Mouse (Mus musculus) fat pad, adult 2 months (tissue): ENCODE data around the gene Grk4.
"Not testable (repeated sequence)": the region's sequence is repeated elsewhere in the genome, so short reads cannot be mapped to it uniquely, and the experiment has no call there.

Source experiments
- DNase-seq: peaks from one replicate; pipeline ENCODE4 v3.0.0-alpha.2; 2011; ENCODE audit warnings: low read depth, low spot score; ENCODE audit errors: extremely low read depth

Gene Grk4

DNA sequence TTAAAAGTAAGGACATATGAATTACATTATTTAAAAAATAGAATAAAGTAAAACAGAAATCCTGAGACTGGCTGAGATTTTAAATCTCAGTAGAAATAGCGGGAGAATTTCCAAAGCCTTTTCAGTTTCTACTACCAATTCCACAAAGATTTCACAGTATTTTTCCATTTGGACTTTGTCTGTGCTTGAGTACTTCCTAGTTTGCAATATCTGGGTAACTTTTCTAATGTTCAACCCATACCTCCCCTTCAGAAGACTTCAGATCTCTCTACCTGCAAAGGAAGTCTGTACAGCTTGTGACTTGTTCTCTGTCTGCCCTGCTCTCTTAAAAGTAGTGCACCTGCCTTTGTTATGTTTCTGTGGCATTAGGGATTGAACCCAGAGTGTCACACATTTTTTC, 48.3 kb downstream of the Grk4 start:
- no peak for DNase-seq

DNA sequence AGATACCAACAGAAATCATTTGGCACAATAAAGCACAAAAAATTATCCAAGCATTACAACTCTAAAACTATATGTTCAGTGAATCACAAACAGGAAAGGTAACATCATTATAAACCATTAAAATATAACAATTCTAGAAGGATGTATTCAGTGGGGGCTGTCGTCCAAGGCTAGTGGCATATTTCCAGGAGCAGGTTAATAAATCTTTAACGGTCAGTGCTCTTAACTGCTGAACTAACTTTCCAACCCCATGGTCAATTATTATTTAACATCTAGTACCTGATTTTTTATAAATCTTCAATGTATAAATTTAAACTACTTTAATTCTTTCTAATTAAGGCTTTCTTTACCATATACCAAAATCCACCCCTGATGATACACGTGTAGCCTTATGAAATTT, 54.2 kb downstream of the Grk4 start:
- DNase-seq, result not testable (repeated sequence)

DNA sequence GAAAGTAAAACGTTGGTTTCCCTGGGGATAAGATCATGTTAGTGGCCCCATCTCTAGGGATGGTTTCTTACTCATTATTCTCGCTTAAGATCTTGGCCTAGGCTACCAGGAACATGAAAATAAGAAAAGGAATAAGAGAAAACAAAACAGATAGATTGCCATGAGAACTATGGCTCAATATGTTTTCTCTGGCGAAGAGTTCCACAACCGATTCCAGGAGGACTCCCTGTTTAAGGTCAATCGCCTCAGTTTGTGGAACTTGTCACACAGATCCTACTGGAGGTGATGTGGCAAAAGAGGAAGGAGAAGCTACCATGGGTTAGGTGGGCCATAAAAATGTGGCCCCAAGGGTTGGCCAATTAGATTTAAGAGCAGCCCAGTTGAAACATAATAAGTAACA, 54.6 kb downstream of the Grk4 start:
- DNase-seq, result peak; percentile 28

DNA sequence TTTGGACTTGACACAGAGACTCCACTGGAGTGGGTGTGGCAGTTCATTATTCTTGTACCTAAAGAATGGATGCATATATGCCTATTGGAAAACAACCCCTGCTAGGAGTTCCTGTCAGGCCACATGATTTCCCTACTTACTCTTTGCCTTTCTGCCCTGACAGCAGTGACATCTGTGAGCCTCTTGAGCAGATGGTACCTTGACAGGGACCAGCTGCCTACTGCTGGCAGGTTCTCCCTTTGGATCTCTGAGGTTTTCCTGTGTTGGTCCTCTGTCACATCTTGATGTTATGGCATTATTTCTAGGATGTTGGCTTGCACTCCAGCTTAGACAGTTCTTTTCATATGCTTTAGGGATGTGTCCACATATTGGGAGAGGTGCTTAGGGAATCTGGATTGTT, 69.0 kb downstream of the Grk4 start:
- DNase-seq, result no peak

DNA sequence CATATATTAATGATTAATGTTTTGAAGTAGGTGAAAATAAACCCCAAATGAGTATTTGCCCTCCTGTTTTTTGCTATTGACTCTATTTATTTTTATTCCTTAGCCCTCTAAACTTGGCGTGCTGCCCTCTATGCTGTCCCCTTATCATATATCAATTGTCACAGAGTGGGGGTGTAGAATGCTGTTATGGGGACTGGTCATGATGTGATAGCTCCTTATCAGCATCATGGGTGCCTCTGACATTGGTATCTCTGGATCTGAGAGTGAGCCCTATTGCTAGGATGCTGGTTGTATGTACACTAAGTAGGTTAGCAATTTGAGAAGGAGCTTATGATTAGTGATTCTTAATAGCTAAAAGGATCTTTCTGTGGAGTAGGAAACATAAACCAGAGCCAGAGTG, 70.1 kb downstream of the Grk4 start:
- no peak for DNase-seq

DNA sequence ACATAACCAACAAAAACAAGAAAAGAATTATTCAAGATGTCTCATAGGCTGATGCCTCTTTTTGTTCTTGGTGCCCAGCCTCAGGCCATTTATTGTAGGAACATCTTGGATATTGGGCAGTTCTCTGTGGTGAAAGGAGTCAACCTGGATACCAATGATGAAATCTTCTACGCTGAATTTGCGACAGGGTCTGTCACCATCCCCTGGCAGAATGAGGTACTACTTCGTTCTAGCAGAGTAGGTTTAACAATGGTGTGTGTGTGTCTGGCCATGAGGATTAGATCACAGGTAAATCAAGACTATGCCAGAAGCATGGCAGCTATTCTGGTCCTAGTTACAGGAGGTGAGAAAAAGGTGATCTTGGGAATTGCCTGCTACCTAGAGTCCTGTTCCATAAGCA, 91.3 kb downstream of the Grk4 start:
- no peak for DNase-seq

DNA sequence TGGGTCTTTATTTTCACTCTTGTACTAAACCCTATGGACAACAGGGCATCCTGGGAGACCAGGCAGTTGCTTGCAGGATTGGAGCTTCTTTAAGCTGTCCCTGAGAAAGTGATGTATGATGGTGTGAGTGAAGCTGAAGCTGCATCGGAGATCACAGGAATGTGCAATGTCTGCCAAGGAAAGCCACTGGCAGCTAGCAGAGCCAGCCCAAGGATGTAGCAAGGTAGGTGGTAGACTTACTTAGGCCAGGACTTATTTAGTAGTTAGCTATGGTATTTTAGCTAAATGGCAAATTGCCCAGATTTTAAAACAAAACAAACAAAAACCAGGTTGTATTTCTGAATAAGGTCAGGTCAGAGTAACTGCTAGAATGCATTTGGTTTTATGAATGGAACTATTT, 98.6 kb downstream of the Grk4 start:
- no peak for DNase-seq

DNA sequence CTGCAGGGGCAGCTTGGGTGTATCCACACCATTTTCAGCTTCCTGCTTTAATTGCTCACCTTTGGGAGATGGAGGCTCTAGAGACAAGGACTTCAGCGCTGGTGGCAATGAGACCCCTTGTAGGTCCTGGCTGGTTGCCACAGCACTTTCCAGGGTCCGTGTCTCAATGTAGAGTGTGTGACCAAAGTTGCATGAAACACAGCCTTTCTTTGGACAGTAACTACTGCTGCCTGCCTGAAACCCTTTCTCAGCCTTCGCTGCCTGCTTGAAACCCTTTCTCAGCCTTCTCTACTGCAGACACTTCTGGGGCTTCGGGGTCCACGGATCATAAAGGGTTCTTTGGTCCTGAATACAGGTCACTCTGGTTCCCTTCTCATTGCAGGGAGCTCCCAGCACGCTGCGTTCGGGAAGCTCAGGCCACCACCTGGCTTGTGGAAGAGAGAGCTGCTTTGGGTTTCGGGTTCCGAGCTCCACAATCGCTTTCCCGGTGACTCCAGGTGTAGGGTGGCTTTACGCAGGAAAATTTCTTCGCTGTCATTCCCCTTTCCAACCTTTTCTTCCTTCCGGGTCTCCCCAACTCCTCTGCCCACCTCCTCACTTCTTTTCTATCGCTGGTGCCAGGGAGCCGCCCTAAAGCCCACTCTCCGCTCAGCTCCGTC, 100.8 kb downstream of the Grk4 start:
- DNase-seq, result no peak

DNA sequence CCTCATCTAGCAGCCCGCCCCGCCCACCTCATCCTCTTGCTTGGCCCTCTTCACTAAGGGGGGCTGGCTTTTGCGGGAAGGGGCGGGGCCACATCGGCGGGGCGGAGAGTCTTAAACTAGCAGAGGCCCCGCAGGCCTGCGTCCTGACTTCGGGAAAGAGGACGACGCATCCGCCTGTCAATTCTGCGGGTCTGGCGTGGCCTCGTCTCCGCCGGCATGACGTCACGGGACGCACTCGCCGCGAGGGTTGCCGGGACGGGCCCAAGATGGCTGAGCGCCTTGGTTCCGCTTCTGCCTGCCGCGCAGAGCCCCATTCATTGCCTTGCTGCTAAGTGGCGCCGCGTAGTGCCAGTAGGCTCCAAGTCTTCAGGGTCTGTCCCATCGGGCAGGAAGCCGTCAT, 101.3 kb downstream of the Grk4 start, which contains the start of gene Htt:
TSS of gene Htt (plus strand) at position 232 of the 400 bp plus-strand sequence.
- DNase-seq, result peak; percentile 51

DNA sequence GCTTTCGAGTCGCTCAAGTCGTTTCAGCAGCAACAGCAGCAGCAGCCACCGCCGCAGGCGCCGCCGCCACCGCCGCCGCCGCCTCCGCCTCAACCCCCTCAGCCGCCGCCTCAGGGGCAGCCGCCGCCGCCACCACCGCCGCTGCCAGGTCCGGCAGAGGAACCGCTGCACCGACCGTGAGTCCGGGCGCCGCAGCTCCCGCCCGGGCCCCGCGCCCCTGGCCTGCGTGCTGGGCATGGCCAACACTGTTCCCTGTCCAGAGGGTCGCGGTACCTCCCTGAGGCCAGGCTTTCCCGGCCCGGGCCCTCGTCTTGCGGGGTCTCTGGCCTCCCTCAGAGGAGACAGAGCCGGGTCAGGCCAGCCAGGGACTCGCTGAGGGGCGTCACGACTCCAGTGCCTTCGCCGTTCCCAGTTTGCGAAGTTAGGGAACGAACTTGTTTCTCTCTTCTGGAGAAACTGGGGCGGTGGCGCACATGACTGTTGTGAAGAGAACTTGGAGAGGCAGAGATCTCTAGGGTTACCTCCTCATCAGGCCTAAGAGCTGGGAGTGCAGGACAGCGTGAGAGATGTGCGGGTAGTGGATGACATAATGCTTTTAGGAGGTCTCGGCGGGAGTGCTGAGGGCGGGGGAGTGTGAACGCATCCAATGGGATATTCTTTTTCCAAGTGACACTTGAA, 101.9 kb downstream of the Grk4 start:
- DNase-seq, result no peak

DNA sequence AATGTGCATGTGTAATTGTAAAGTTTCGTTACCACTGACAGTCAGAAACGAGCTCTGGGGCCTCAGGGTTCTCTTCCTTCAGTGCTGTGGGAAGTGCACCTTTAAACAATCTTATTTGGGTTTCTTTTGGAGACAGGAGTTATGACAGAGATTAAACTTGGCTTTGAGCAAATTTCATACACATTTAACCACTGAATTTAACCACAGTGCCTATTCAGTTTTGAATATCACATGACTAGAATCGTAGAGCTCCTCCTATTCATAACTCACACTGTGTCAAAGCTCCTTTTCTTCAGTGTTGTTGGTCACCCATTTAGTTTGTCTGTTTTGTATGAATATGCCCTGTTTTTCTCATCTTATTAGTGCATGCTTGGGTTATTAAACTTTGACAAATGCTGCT, 111.6 kb downstream of the Grk4 start:
- no peak for DNase-seq

DNA sequence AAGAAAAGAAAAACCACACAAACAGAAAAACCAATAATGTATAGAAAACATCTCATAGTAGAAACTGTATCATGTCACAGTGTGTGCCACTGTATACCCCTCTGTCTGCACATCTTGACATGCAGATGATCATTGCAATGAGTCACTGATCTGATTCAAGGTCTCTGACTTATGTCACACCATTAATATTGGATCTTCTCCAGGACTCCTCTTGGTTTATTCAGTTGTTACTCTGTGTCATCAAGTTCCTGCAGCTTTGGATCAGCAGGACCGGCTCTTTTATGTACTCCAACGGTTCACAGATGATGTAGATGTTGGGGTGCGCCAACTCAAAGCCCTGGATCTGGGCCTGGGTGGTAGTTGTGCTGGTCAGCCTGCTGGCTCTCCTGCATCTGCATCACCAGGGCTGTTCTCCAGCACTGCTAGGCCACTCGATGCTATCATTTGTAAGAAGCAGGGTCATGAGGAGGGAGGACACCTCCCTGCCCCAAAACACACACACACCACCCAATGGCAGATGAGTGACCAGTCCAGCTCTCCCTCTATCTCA, 112.6 kb downstream of the Grk4 start:
- DNase-seq, result no peak

DNA sequence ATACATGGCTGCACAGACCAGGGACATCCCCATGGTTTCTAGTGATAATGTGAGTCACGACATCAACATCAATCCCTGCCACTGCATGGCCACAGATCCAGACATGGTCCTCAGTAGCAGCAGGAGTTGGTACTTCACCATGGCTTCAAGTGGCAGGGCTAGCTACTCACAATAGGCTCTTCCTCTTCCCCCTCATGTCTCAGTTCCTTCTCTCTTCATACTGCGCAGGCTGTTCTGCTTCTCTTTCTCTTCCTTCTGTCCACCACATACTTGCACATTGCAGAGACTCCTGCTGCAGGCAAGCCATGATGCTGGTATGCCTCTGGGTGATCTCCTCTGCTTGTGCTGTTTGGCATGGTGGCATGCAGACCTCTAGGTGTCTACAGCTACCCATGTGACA, 113.2 kb downstream of the Grk4 start:
- no peak for DNase-seq

DNA sequence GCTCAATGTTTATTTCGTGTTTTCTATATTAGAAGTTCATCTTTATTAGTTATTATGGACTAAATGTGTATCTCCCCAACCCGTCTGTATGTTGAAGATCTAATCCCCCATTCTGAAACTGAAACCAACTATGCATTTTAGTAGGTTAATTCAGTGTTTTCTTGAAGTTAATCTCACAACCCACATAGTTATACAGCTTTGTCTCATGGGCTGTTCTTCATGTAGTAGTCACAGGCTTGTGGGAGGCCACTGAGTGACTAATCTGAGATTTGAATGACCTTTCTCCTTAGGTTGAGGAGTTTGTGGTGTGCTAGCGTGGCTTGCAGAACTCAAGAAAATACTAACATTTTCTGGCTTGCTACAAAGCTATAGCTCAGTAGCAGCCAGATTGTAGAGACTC, 124.8 kb downstream of the Grk4 start:
- no peak for DNase-seq

DNA sequence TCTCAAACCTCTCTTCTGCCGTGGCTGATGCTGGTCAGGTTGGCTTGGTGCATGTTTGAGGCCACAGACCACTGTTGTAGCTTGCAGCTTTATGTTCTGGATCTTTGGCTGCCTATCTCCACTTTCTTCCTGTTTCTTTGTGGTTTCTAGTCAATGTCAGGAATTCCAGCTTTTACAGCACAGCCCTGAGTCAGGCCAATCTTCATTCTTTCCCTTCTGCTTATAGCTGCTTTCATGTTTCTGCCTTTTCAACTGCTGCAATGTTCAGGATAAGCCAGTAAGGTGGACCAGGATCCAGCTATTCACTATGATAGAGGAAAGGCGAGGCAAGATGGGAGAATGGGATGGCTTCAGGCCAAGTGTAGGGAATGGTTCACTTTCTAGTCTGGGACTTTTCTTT, 131.0 kb downstream of the Grk4 start:
- no peak for DNase-seq

DNA sequence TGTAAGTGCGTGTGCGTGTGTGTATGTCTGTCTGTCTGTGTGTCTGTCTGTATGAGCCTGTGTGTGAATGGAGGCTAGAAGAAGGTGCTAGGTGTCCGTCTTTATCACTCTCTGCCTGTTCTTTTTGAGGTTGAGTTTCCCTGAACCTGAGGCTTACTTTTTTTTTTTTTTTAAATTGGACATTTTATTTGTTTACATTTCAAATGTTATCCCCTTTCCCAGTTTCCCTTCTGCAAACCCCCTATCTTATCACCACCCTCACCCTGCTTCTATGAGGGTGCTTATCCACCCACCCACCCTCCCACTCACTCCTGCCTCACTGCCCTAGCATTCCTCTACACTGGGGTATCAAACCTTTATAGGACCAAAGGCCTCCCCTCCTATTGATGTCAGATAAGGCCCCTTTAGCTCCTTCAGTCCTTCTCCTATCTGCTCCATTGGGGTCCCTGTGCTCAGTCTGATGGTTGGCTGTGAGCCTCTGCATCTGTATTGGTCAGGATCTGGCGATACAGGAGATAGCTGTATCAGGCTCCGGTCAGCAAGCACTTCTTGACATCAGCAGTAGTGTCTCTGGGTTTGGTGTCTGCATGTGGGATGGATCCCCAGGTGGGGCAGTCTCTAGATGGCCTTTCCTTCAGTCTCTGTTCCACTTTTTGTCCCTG, 140.2 kb downstream of the Grk4 start:
- DNase-seq, result no peak
